In genomic region chr7:142476271-142476670, GRCm38 (mm10) we compare ENCODE assay signal across 16 mouse cellular contexts. TPM values are rescaled to one million over a fixed set of nuclear protein-coding genes. Genes with fewer than 3 reads are reported as not detected.
DNase-seq lines count a peak whose midpoint lies in the region; ATAC-seq lines count a peak whose summit lies in the region.
"Had no signal": no experiment of that assay in that cellular context is flagged by ENCODE, and none has a peak within 500 bp of the region (broad histone marks: within the 10 kb centered on the region; RNA-seq: fewer than 3 reads in every experiment).

No protein-coding gene starts in this region.

- DNase-seq in heart, adult 8-10 months (ENCODE audit: low spot score): no peak
- peak; percentile 51 for DNase-seq in midbrain, embryonic 11.5 days (ENCODE audit: low spot score, missing footprints)
- DNase-seq in limb, embryonic 10.5 days (ENCODE audit: low spot score): no peak
- DNase-seq in frontal cortex, postnatal 36 days (ENCODE audit: low spot score in 2 of 2): no peak
- no peak for DNase-seq in frontal cortex, postnatal 14 days (ENCODE audit: low spot score in 2 of 2)
- DNase-seq: adrenal gland, adult 8-10 months; kidney, postnatal 10 days; layer of hippocampus, postnatal 36 days; liver, embryonic 13.5 days; thymus, postnatal 14 days had no signal

- H3K36me3 ChIP-seq in heart, embryonic 16.5 days (ENCODE audit: control insufficient read depth, insufficient read depth): no peaks in the 10 kb centered on the region
- H3K36me3 ChIP-seq in midbrain, embryonic 11.5 days (ENCODE audit: control insufficient read depth, insufficient read depth, low read length): no peaks in the 10 kb centered on the region
- H3K36me3 ChIP-seq in midbrain, embryonic 13.5 days: no peaks in the 10 kb centered on the region
- H3K36me3 ChIP-seq in limb, embryonic 10.5 days: no peaks in the 10 kb centered on the region
- H3K36me3 ChIP-seq: liver, embryonic 13.5 days; midbrain, embryonic 12.5 days; neural tube, embryonic 13.5 days had no signal

- peak overlapping the region; percentile 69 for H3K9ac ChIP-seq in heart, embryonic 16.5 days (ENCODE audit: low read length)
- no peak overlapping the region for H3K9ac ChIP-seq in midbrain, embryonic 11.5 days (ENCODE audit: low read length)
- H3K9ac ChIP-seq in midbrain, embryonic 13.5 days (replicated peaks): no peak overlapping the region
- H3K9ac ChIP-seq: forebrain, postnatal 0 days; liver, embryonic 13.5 days; midbrain, embryonic 12.5 days; neural tube, embryonic 13.5 days had no signal

- H3K4me1 ChIP-seq in heart, embryonic 16.5 days (ENCODE audit: control insufficient read depth, insufficient read depth, low read length): peaks cover 66% of the 10 kb centered on the region
- H3K4me1 ChIP-seq in midbrain, embryonic 11.5 days (ENCODE audit: control insufficient read depth, insufficient read depth, low read length): peaks cover 12% of the 10 kb centered on the region
- peaks cover 22% of the 10 kb centered on the region for H3K4me1 ChIP-seq in midbrain, embryonic 13.5 days (replicated peaks)
- H3K4me1 ChIP-seq in limb, embryonic 10.5 days: peaks cover 81% of the 10 kb centered on the region

- no peaks in the 10 kb centered on the region for H3K9me3 ChIP-seq in heart, embryonic 16.5 days (replicated peaks; ENCODE audit: control insufficient read depth, low read length)
- no peaks in the 10 kb centered on the region for H3K9me3 ChIP-seq in midbrain, embryonic 11.5 days (ENCODE audit: control insufficient read depth, low read length)
- no peaks in the 10 kb centered on the region for H3K9me3 ChIP-seq in midbrain, embryonic 13.5 days
- H3K9me3 ChIP-seq in limb, embryonic 10.5 days (replicated peaks): no peaks in the 10 kb centered on the region
- H3K9me3 ChIP-seq: liver, embryonic 13.5 days; midbrain, embryonic 12.5 days; neural tube, embryonic 13.5 days had no signal

- peak overlapping the region; percentile 13 for H3K4me2 ChIP-seq in heart, embryonic 16.5 days (ENCODE audit: low read depth, low read length)
- no peak overlapping the region for H3K4me2 ChIP-seq in midbrain, embryonic 11.5 days
- H3K4me2 ChIP-seq in midbrain, embryonic 13.5 days (replicated peaks): no peak overlapping the region
- H3K4me2 ChIP-seq: liver, embryonic 13.5 days; midbrain, embryonic 12.5 days; neural tube, embryonic 13.5 days had no signal

- no peaks in the 10 kb centered on the region for H3K27me3 ChIP-seq in heart, embryonic 16.5 days (ENCODE audit: control insufficient read depth, insufficient read depth, low read length)
- no peaks in the 10 kb centered on the region for H3K27me3 ChIP-seq in midbrain, embryonic 11.5 days (ENCODE audit: control insufficient read depth, insufficient read depth, low read length)
- H3K27me3 ChIP-seq in midbrain, embryonic 13.5 days: no peaks in the 10 kb centered on the region
- H3K27me3 ChIP-seq in limb, embryonic 10.5 days (ENCODE audit: low read depth, poor library complexity, severe bottlenecking): no peaks in the 10 kb centered on the region
- H3K27me3 ChIP-seq: liver, embryonic 13.5 days; neural tube, embryonic 13.5 days had no signal

- H3K27ac ChIP-seq in heart, embryonic 16.5 days (ENCODE audit: low read length): peak overlapping the region; percentile 64
- no peak overlapping the region for H3K27ac ChIP-seq in midbrain, embryonic 11.5 days (ENCODE audit: low read depth, low read length)
- H3K27ac ChIP-seq in midbrain, embryonic 13.5 days: no peak overlapping the region
- H3K27ac ChIP-seq in limb, embryonic 10.5 days: peak overlapping the region; percentile 71
- H3K27ac ChIP-seq: liver, embryonic 13.5 days; midbrain, embryonic 12.5 days; neural tube, embryonic 13.5 days had no signal

- ATAC-seq in heart, embryonic 16.5 days (replicated peaks; ENCODE audit: extremely low read depth, insufficient read depth, low FRiP score): no peak
- no peak for ATAC-seq in midbrain, embryonic 11.5 days (ENCODE audit: low FRiP score)
- ATAC-seq in midbrain, embryonic 13.5 days: no peak

- H3K4me3 ChIP-seq in heart, embryonic 16.5 days (ENCODE audit: low read length): peak overlapping the region; percentile 35
- no peak overlapping the region for H3K4me3 ChIP-seq in midbrain, embryonic 11.5 days (ENCODE audit: low read depth, low read length)
- no peak overlapping the region for H3K4me3 ChIP-seq in midbrain, embryonic 13.5 days (replicated peaks)
- no peak overlapping the region for H3K4me3 ChIP-seq in limb, embryonic 10.5 days
- H3K4me3 ChIP-seq: liver, embryonic 13.5 days; midbrain, embryonic 12.5 days; neural tube, embryonic 13.5 days had no signal

- WGBS in heart, embryonic 16.5 days: 81% methylated on average over 5 of the region's 5 CpGs
- 86% methylated on average over 5 of the region's 5 CpGs for WGBS in midbrain, embryonic 11.5 days
- 80% methylated on average over 5 of the region's 5 CpGs for WGBS in midbrain, embryonic 13.5 days
- 87% methylated on average over 5 of the region's 5 CpGs for WGBS in limb, embryonic 10.5 days

RNA-seq across cellular contexts. Expression of gene Lsp1, which starts 15.7 kb away (rescaled TPM):
- 73.5 and 83.5 TPM in 2 replicates for polyA plus RNA-seq in heart, embryonic 16.5 days (2015; fragmentation: Nextera tagmentation; extraction: Ambion mirVana)
- total RNA-seq in heart, adult 8-10 months (2022): 10 to 100 TPM; 24.0 to 40.3 (median 31.7) TPM
- polyA plus RNA-seq in midbrain, embryonic 11.5 days (2014; fragmentation: Nextera tagmentation; extraction: Ambion mirVana): 11.1 and 13.1 TPM in 2 replicates
- polyA plus RNA-seq in midbrain, embryonic 13.5 days (2015; fragmentation: Nextera tagmentation; extraction: Ambion mirVana): 6.5 and 6.9 TPM in 2 replicates
- 28.7 and 31.1 TPM in 2 replicates for polyA plus RNA-seq in limb, embryonic 10.5 days (2016; fragmentation: Nextera tagmentation; extraction: Ambion mirVana)

RNA-seq across cellular contexts. Expression of gene Tnnt3, which starts 22.4 kb away (rescaled TPM):
- 5.3 and 17.1 TPM in 2 replicates for polyA plus RNA-seq in heart, embryonic 16.5 days (2015; fragmentation: Nextera tagmentation; extraction: Ambion mirVana)
- total RNA-seq in heart, adult 8-10 months (2022): 10 to 100 TPM in 1 of 4 experiments, 1 to 10 TPM in 3; 7.6 to 13.6 (median 9.6) TPM
- polyA plus RNA-seq in midbrain, embryonic 11.5 days (2014; fragmentation: Nextera tagmentation; extraction: Ambion mirVana): 0.77 and 2.0 TPM in 2 replicates
- polyA plus RNA-seq in midbrain, embryonic 13.5 days (2015; fragmentation: Nextera tagmentation; extraction: Ambion mirVana): 0.68 and 1.0 TPM in 2 replicates
- 1.6 and 1.7 TPM in 2 replicates for polyA plus RNA-seq in limb, embryonic 10.5 days (2016; fragmentation: Nextera tagmentation; extraction: Ambion mirVana)
- total RNA-seq: layer of hippocampus, postnatal 36 days had no signal

RNA-seq across cellular contexts. Expression of gene Tnni2, which starts 34.7 kb away (rescaled TPM):
- 14.1 and 27.0 TPM in 2 replicates for polyA plus RNA-seq in heart, embryonic 16.5 days (2015; fragmentation: Nextera tagmentation; extraction: Ambion mirVana)
- 1 to 10 TPM; 5.1 to 10.0 (median 7.8) TPM for total RNA-seq in heart, adult 8-10 months (2022)
- polyA plus RNA-seq in midbrain, embryonic 11.5 days (2014; fragmentation: Nextera tagmentation; extraction: Ambion mirVana): 0.47 and 0.96 TPM in 2 replicates
- 0.59 and 0.75 TPM in 2 replicates for polyA plus RNA-seq in midbrain, embryonic 13.5 days (2015; fragmentation: Nextera tagmentation; extraction: Ambion mirVana)
- 2.4 and 3.6 TPM in 2 replicates for polyA plus RNA-seq in limb, embryonic 10.5 days (2016; fragmentation: Nextera tagmentation; extraction: Ambion mirVana)
- total RNA-seq: layer of hippocampus, postnatal 36 days had no signal

RNA-seq across cellular contexts. Expression of gene Syt8, which starts 41.6 kb away (rescaled TPM):
- 0.17 and 0.32 TPM in 2 replicates for polyA plus RNA-seq in heart, embryonic 16.5 days (2015; fragmentation: Nextera tagmentation; extraction: Ambion mirVana)
- total RNA-seq in heart, adult 8-10 months (2022): under 1 TPM in 1 of 4 experiments, not detected in 3; 0.25 TPM
- polyA plus RNA-seq in midbrain, embryonic 11.5 days (2014; fragmentation: Nextera tagmentation; extraction: Ambion mirVana): not detected in 2 replicates
- polyA plus RNA-seq in midbrain, embryonic 13.5 days (2015; fragmentation: Nextera tagmentation; extraction: Ambion mirVana): not detected in 2 replicates
- 0.25 TPM in 1 of 2 replicates, not detected in the other for polyA plus RNA-seq in limb, embryonic 10.5 days (2016; fragmentation: Nextera tagmentation; extraction: Ambion mirVana)
- total RNA-seq: forebrain, postnatal 0 days; hematopoietic stem cell, adult 5-6 weeks; layer of hippocampus, postnatal 36 days had no signal
- polyA plus RNA-seq: forebrain, postnatal 0 days; liver, embryonic 13.5 days; neural tube, embryonic 13.5 days had no signal

RNA-seq across cellular contexts. Expression of gene Mrpl23, which starts 56.2 kb away (rescaled TPM):
- 14.2 and 20.0 TPM in 2 replicates for polyA plus RNA-seq in heart, embryonic 16.5 days (2015; fragmentation: Nextera tagmentation; extraction: Ambion mirVana)
- total RNA-seq in heart, adult 8-10 months (2022): 10 to 100 TPM in 2 of 4 experiments, 1 to 10 TPM in 1, under 1 TPM in 1; 0.90 to 35.4 (median 16.1) TPM
- 13.9 and 16.6 TPM in 2 replicates for polyA plus RNA-seq in midbrain, embryonic 11.5 days (2014; fragmentation: Nextera tagmentation; extraction: Ambion mirVana)
- polyA plus RNA-seq in midbrain, embryonic 13.5 days (2015; fragmentation: Nextera tagmentation; extraction: Ambion mirVana): 12.8 and 13.7 TPM in 2 replicates
- polyA plus RNA-seq in limb, embryonic 10.5 days (2016; fragmentation: Nextera tagmentation; extraction: Ambion mirVana): 25.9 and 33.7 TPM in 2 replicates

Comparison
In these comparisons a context has a peak if more than half of its experiments do, and no peak if none do; other contexts are left out.
1. H3K27ac ChIP-seq: peak in heart, embryonic 16.5 days (single experiment) and limb, embryonic 10.5 days (single experiment); none in midbrain, embryonic 11.5 days (single experiment) and midbrain, embryonic 13.5 days (single experiment).